Mouse (Mus musculus): Measurements from ENCODE around the gene Pik3cg. TPM values are rescaled to one million over a fixed set of nuclear protein-coding genes. Genes with fewer than 3 reads are reported as not detected.

Gene Pik3cg
- polyA plus RNA-seq, 1 experiment from 2014 or later, result 2.6 TPM

- WGBS, result 90% methylated on average over 4 of the region's 4 CpGs
- no peak for ATAC-seq (ENCODE audit: low FRiP score, low TSS enrichment)
- Histone ChIP-seq H3K4me2 (replicated peaks; ENCODE audit: low read depth, low read length) (no peak overlapping the region), H3K4me3 (ENCODE audit: low read length) (no peak overlapping the region), H3K4me1 (ENCODE audit: control insufficient read depth, insufficient read depth, low read length) (no peaks in the 10 kb centered on the region), H3K27ac (ENCODE audit: low read depth, low read length) (no peak overlapping the region), H3K9ac (ENCODE audit: low read depth, low read length) (no peak overlapping the region), H3K36me3 (ENCODE audit: control insufficient read depth, insufficient read depth, low read length) (no peaks in the 10 kb centered on the region), H3K9me3 (ENCODE audit: control insufficient read depth, low read length) (no peaks in the 10 kb centered on the region), H3K27me3 (ENCODE audit: control insufficient read depth, insufficient read depth, low read length) (no peaks in the 10 kb centered on the region)
These were observed 13.5 kb downstream of the Pik3cg start for GRCm38 (mm10) chr12:32195000-32195399.

- Histone ChIP-seq H3K4me3 (ENCODE audit: low read length) (no peak overlapping the region), H3K27me3 (ENCODE audit: control insufficient read depth, insufficient read depth, low read length) (no peaks in the 10 kb centered on the region), H3K9me3 (ENCODE audit: control insufficient read depth, low read length) (no peaks in the 10 kb centered on the region), H3K9ac (ENCODE audit: low read depth, low read length) (no peak overlapping the region), H3K27ac (ENCODE audit: low read depth, low read length) (no peak overlapping the region), H3K4me2 (replicated peaks; ENCODE audit: low read depth, low read length) (no peak overlapping the region), H3K4me1 (ENCODE audit: control insufficient read depth, insufficient read depth, low read length) (no peaks in the 10 kb centered on the region), H3K36me3 (ENCODE audit: control insufficient read depth, insufficient read depth, low read length) (no peaks in the 10 kb centered on the region)
- ATAC-seq (ENCODE audit: low FRiP score, low TSS enrichment), result no peak
- WGBS, result 82% methylated on average over 1 of the region's 1 CpGs
These were observed 14.1 kb downstream of the Pik3cg start for GRCm38 (mm10) chr12:32194358-32194757.

GRCm38 (mm10) chr12:32190927-32191326, 17.5 kb downstream of the Pik3cg start:
- H3K4me3 ChIP-seq (ENCODE audit: low read length), result no peak overlapping the region
- no peaks in the 10 kb centered on the region for H3K4me1 ChIP-seq (ENCODE audit: control insufficient read depth, insufficient read depth, low read length)
- H3K36me3 ChIP-seq (ENCODE audit: control insufficient read depth, insufficient read depth, low read length), result no peaks in the 10 kb centered on the region
- 72% methylated on average over 4 of the region's 4 CpGs for WGBS
- no peaks in the 10 kb centered on the region for H3K9me3 ChIP-seq (ENCODE audit: control insufficient read depth, low read length)
- H3K4me2 ChIP-seq (replicated peaks; ENCODE audit: low read depth, low read length), result no peak overlapping the region
- no peak overlapping the region for H3K9ac ChIP-seq (ENCODE audit: low read depth, low read length)
- H3K27ac ChIP-seq (ENCODE audit: low read depth, low read length), result no peak overlapping the region
- no peak for ATAC-seq (ENCODE audit: low FRiP score, low TSS enrichment)
- H3K27me3 ChIP-seq (ENCODE audit: control insufficient read depth, insufficient read depth, low read length), result no peaks in the 10 kb centered on the region

GRCm38 (mm10) chr12:32187668-32188236, 20.7 kb downstream of the Pik3cg start:
- no peak for ATAC-seq (ENCODE audit: low FRiP score, low TSS enrichment)
- no peak overlapping the region for H3K4me2 ChIP-seq (replicated peaks; ENCODE audit: low read depth, low read length)
- 54% methylated on average over 5 of the region's 5 CpGs for WGBS

GRCm38 (mm10) chr12:32186627-32187255, 21.7 kb downstream of the Pik3cg start:
- no peaks in the 10 kb centered on the region for H3K36me3 ChIP-seq (ENCODE audit: control insufficient read depth, insufficient read depth, low read length)
- no peaks in the 10 kb centered on the region for H3K4me1 ChIP-seq (ENCODE audit: control insufficient read depth, insufficient read depth, low read length)
- no peak for ATAC-seq (ENCODE audit: low FRiP score, low TSS enrichment)
- no peak overlapping the region for H3K4me3 ChIP-seq (ENCODE audit: low read length)
- H3K9ac ChIP-seq (ENCODE audit: low read depth, low read length), result no peak overlapping the region
- 66% methylated on average over 6 of the region's 6 CpGs for WGBS
- no peaks in the 10 kb centered on the region for H3K9me3 ChIP-seq (ENCODE audit: control insufficient read depth, low read length)
- no peak overlapping the region for H3K4me2 ChIP-seq (replicated peaks; ENCODE audit: low read depth, low read length)
- no peaks in the 10 kb centered on the region for H3K27me3 ChIP-seq (ENCODE audit: control insufficient read depth, insufficient read depth, low read length)
- no peak overlapping the region for H3K27ac ChIP-seq (ENCODE audit: low read depth, low read length)

More at GRCm38 (mm10) chr12:32187668-32188236, 20.7 kb downstream of the Pik3cg start:
- no peaks in the 10 kb centered on the region for H3K27me3 ChIP-seq (ENCODE audit: control insufficient read depth, insufficient read depth, low read length)
- no peak overlapping the region for H3K9ac ChIP-seq (ENCODE audit: low read depth, low read length)
- H3K36me3 ChIP-seq (ENCODE audit: control insufficient read depth, insufficient read depth, low read length), result no peaks in the 10 kb centered on the region
- H3K4me3 ChIP-seq (ENCODE audit: low read length), result no peak overlapping the region
- no peak overlapping the region for H3K27ac ChIP-seq (ENCODE audit: low read depth, low read length)
- H3K9me3 ChIP-seq (ENCODE audit: control insufficient read depth, low read length), result no peaks in the 10 kb centered on the region
- H3K4me1 ChIP-seq (ENCODE audit: control insufficient read depth, insufficient read depth, low read length), result no peaks in the 10 kb centered on the region

- no peak for ATAC-seq (ENCODE audit: low FRiP score, low TSS enrichment)
- Histone ChIP-seq H3K9me3 (ENCODE audit: control insufficient read depth, low read length) (no peaks in the 10 kb centered on the region), H3K27ac (ENCODE audit: low read depth, low read length) (no peak overlapping the region), H3K4me2 (replicated peaks; ENCODE audit: low read depth, low read length) (no peak overlapping the region), H3K27me3 (ENCODE audit: control insufficient read depth, insufficient read depth, low read length) (no peaks in the 10 kb centered on the region), H3K36me3 (ENCODE audit: control insufficient read depth, insufficient read depth, low read length) (no peaks in the 10 kb centered on the region), H3K4me3 (ENCODE audit: low read length) (no peak overlapping the region), H3K4me1 (ENCODE audit: control insufficient read depth, insufficient read depth, low read length) (no peaks in the 10 kb centered on the region), H3K9ac (ENCODE audit: low read depth, low read length) (no peak overlapping the region)
- WGBS, result 92% methylated on average over 3 of the region's 3 CpGs
These were observed 23.6 kb downstream of the Pik3cg start for GRCm38 (mm10) chr12:32184874-32185273.

GRCm38 (mm10) chr12:32183584-32183983, 24.9 kb downstream of the Pik3cg start:
- Histone ChIP-seq H3K4me3 (ENCODE audit: low read length) (no peak overlapping the region), H3K27ac (ENCODE audit: low read depth, low read length) (no peak overlapping the region), H3K4me2 (replicated peaks; ENCODE audit: low read depth, low read length) (no peak overlapping the region), H3K36me3 (ENCODE audit: control insufficient read depth, insufficient read depth, low read length) (no peaks in the 10 kb centered on the region), H3K27me3 (ENCODE audit: control insufficient read depth, insufficient read depth, low read length) (no peaks in the 10 kb centered on the region), H3K4me1 (ENCODE audit: control insufficient read depth, insufficient read depth, low read length) (no peaks in the 10 kb centered on the region), H3K9me3 (ENCODE audit: control insufficient read depth, low read length) (no peaks in the 10 kb centered on the region), H3K9ac (ENCODE audit: low read depth, low read length) (no peak overlapping the region)
- WGBS, result 65% methylated on average over 1 of the region's 1 CpGs
- ATAC-seq (ENCODE audit: low FRiP score, low TSS enrichment), result no peak

GRCm38 (mm10) chr12:32182632-32183419, 25.6 kb downstream of the Pik3cg start:
- Histone ChIP-seq H3K27me3 (ENCODE audit: control insufficient read depth, insufficient read depth, low read length) (no peaks in the 10 kb centered on the region), H3K9me3 (ENCODE audit: control insufficient read depth, low read length) (no peaks in the 10 kb centered on the region), H3K9ac (ENCODE audit: low read depth, low read length) (no peak overlapping the region), H3K4me3 (ENCODE audit: low read length) (no peak overlapping the region), H3K27ac (ENCODE audit: low read depth, low read length) (no peak overlapping the region), H3K36me3 (ENCODE audit: control insufficient read depth, insufficient read depth, low read length) (no peaks in the 10 kb centered on the region), H3K4me2 (replicated peaks; ENCODE audit: low read depth, low read length) (no peak overlapping the region), H3K4me1 (ENCODE audit: control insufficient read depth, insufficient read depth, low read length) (no peaks in the 10 kb centered on the region)
- ATAC-seq (ENCODE audit: low FRiP score, low TSS enrichment), result no peak
- 89% methylated on average over 15 of the region's 15 CpGs for WGBS

- Histone ChIP-seq H3K4me1 (ENCODE audit: control insufficient read depth, insufficient read depth, low read length) (no peaks in the 10 kb centered on the region), H3K4me3 (ENCODE audit: low read length) (no peak overlapping the region), H3K36me3 (ENCODE audit: control insufficient read depth, insufficient read depth, low read length) (no peaks in the 10 kb centered on the region), H3K4me2 (replicated peaks; ENCODE audit: low read depth, low read length) (no peak overlapping the region), H3K9me3 (ENCODE audit: control insufficient read depth, low read length) (no peaks in the 10 kb centered on the region), H3K27me3 (ENCODE audit: control insufficient read depth, insufficient read depth, low read length) (no peaks in the 10 kb centered on the region), H3K9ac (ENCODE audit: low read depth, low read length) (no peak overlapping the region), H3K27ac (ENCODE audit: low read depth, low read length) (no peak overlapping the region)
- no peak for ATAC-seq (ENCODE audit: low FRiP score, low TSS enrichment)
- 16% methylated on average over 4 of the region's 4 CpGs for WGBS
These were observed 26.6 kb downstream of the Pik3cg start for GRCm38 (mm10) chr12:32181885-32182284.
